Mouse (Mus musculus) lung, postnatal 0 days (tissue): ENCODE measurements around the gene Lsp1. TPM values are rescaled to one million over a fixed set of nuclear protein-coding genes. Genes with fewer than 3 reads are reported as not detected.

Source experiments
- ATAC-seq: fragments of 200-750 bp; cut with Nextera tagmentation; 2 replicates; pipeline ENCODE4 v1.8.0; 2017; ENCODE audit warnings: moderate library complexity
- DNase-seq: peaks from one replicate; pipeline ENCODE4 v3.0.0-alpha.2; 2016; ENCODE audit warnings: low spot score
- H3K27ac ChIP-seq: fragments of 300-500 bp; sonication (generic); 2 replicates; pipeline ENCODE4 v1.5.1; 2014; ENCODE audit warnings: antibody characterized with exemption, mild to moderate bottlenecking, low read length, mixed read lengths
- H3K27me3 ChIP-seq: fragments of 300-500 bp; sonication (generic); replicated peaks from 2 replicates; pipeline ENCODE4 v1.6.1; 2014; ENCODE audit warnings: low read length, mixed read lengths; ENCODE audit not compliant: insufficient read depth
- H3K36me3 ChIP-seq: fragments of 300-500 bp; sonication (generic); 2 replicates; pipeline ENCODE4 v1.6.1; 2014; ENCODE audit warnings: low read length, mixed read lengths; ENCODE audit not compliant: insufficient read depth
- H3K4me1 ChIP-seq: fragments of 300-500 bp; sonication (generic); 2 replicates; pipeline ENCODE4 v1.6.1; 2014; ENCODE audit warnings: antibody characterized with exemption, low read depth, low read length, mixed read lengths; ENCODE audit not compliant: insufficient read depth
- H3K4me2 ChIP-seq: fragments of 300-500 bp; sonication (generic); replicated peaks from 2 replicates; pipeline ENCODE4 v1.6.1; 2014; ENCODE audit warnings: low read depth, mild to moderate bottlenecking, low read length, moderate library complexity, mixed read lengths
- H3K4me3 ChIP-seq: fragments of 300-500 bp; sonication (generic); 2 replicates; pipeline ENCODE4 v1.5.1; 2014; ENCODE audit warnings: low read depth, low read length
- H3K9ac ChIP-seq: fragments of 300-500 bp; sonication (generic); replicated peaks from 2 replicates; pipeline ENCODE4 v1.6.1; 2014; ENCODE audit warnings: low read depth, mild to moderate bottlenecking
- H3K9me3 ChIP-seq: fragments of 300-500 bp; sonication (generic); 2 replicates; pipeline ENCODE4 v1.6.1; 2016; ENCODE audit warnings: low read length, mixed read lengths
- CTCF ChIP-seq: IDR thresholded peaks from 2 replicates; pipeline ENCODE4 v1.5.1; 2016; ENCODE audit warnings: antibody characterized with exemption, mild to moderate bottlenecking
- EP300 ChIP-seq: IDR thresholded peaks from 2 replicates; pipeline ENCODE4 v1.6.1; 2016; ENCODE audit warnings: antibody characterized with exemption, mild to moderate bottlenecking, control low read depth
- WGBS: fragments of 180-500 bp; shearing (Covaris S2); extraction: QIAGEN DNeasy Blood & Tissue Kit; methylation state at CpG from one replicate; pipeline ENCODE4 v1.1.7; 2014; 5-methylcytosine and 5-hydroxymethylcytosine counted together
- polyA plus RNA-seq: library from polyadenylated mRNA; unstranded; fragments of >200 nt; fragmentation: Nextera tagmentation; extraction: Ambion mirVana; gene quantifications from 2 replicates; pipeline ENCODE4 v1.2.1, GENCODE M21; 2015

Gene Lsp1
- polyA plus RNA-seq, 1 experiment from 2014 or later: 92.3 TPM

DNA sequence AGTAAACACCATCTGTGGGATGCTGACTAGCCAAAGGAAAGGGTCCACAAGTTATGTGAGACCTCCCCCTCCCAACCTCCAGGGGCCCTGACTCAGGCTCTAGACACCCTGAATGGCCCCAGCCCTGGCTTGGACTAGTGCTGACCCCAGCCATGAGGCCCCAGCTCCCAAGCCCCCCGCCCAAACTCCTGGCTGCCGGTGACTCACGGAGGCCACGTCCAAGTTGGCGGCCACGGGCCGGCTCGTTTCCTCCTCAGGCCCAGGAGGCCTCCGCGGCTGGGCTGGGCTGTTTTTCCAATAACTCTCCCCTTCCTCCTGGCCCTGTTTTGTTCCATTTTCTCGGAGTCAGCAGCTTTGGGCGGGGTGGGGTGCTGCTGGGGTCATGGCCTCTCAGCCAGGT is 24.2 kb downstream of the Lsp1 start:
- no peak overlapping the region for H3K4me3 ChIP-seq
- no peak overlapping the region for H3K4me2 ChIP-seq
- H3K27ac ChIP-seq: no peak overlapping the region
- H3K9me3 ChIP-seq: no peaks in the 10 kb centered on the region
- ATAC-seq (no peak), DNase-seq (no peak)
- TF ChIP-seq CTCF (no peak), EP300 (no peak)
- WGBS: 73% methylated on average over 12 of the region's 12 CpGs
- peaks cover 8% of the 10 kb centered on the region; the same call in 1 of the 2 replicates for H3K4me1 ChIP-seq
- no peaks in the 10 kb centered on the region for H3K27me3 ChIP-seq
- no peaks in the 10 kb centered on the region for H3K36me3 ChIP-seq
- no peak overlapping the region for H3K9ac ChIP-seq

DNA sequence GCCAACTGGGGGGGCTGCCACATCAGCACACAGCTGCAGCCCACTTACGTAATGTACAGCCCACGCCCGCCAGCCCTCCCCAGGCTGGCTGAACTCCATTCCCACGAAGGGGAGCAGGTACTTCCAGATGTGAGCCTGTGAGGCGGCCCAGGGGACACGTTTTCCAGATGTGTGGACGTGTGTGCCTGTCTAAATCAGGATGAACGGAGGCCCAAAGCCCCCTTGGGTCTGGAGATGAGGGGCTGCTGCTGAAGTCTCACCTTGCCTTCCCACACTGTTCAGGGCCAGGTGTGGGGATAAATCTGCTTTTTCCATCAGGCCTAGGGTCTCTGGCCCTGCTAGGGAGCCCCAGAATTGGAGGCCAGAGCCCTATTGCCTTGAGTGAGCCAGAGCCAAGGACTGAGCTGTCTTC is 26.1 kb downstream of the Lsp1 start:
- no peak for ATAC-seq
- H3K27me3 ChIP-seq: no peaks in the 10 kb centered on the region
- no peak overlapping the region for H3K4me3 ChIP-seq
- H3K27ac ChIP-seq: no peak overlapping the region
- no peak overlapping the region for H3K4me2 ChIP-seq
- 74% methylated on average over 7 of the region's 8 CpGs for WGBS
- H3K36me3 ChIP-seq: no peaks in the 10 kb centered on the region
- TF ChIP-seq EP300 (no peak), CTCF (no peak)
- peaks cover under 1% of the 10 kb centered on the region; the same call in 1 of the 2 replicates for H3K4me1 ChIP-seq
- no peak for DNase-seq
- no peak overlapping the region for H3K9ac ChIP-seq
- H3K9me3 ChIP-seq: no peaks in the 10 kb centered on the region

DNA sequence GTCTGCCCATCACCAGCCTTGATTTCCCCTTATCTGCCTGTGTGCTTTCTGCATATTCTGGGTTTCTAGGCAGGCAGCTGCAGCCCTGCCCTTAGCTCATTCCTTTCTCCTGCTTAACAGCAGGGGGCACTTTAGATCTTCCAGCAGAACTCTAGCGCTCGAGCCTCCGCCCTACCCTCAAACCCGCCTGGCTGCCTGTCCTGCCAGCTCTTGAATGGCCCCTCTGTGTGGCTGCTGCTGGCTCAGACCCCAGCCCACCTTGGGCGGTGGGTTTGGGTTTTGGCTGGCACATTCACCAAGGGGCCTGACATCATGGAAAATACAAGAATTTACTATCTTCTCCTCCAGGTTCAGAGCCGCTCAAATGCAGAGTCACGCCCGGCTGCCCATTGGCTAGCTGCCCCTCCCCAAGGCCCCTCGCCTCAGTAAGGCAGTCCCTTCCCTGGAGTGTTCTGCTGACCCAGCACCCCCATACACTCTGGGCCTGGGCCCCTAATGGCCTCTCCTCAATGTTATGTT is 26.8 kb downstream of the Lsp1 start:
- Histone ChIP-seq H3K9me3 (no peaks in the 10 kb centered on the region), H3K9ac (no peak overlapping the region), H3K27ac (no peak overlapping the region), H3K4me2 (no peak overlapping the region), H3K27me3 (no peaks in the 10 kb centered on the region), H3K36me3 (no peaks in the 10 kb centered on the region), H3K4me1 (no peaks in the 10 kb centered on the region), H3K4me3 (no peak overlapping the region)
- WGBS: 24% methylated on average over 9 of the region's 9 CpGs
- TF ChIP-seq EP300 (no peak), CTCF (peak; percentile 78)
- ATAC-seq (peak; percentile 53), DNase-seq (peak; percentile 84)

DNA sequence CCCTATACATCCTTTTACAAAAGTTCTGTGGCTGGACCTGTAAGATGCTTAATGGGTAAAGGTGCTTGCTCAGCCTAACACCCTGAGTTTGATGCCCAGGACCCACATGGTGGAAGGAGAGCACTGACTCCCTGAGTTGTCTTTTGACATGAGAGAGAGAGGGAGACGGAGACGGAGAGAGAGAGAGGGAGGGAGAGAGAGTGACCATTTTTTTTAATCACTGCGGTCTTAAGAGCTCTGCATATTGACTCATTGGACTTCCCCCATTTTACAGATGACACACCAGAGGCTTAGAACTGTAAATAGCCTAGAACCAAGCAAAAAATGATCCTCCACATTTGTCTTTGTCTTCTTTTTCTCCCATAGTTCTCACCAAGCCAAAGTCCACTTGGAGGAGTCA is 27.4 kb downstream of the Lsp1 start:
- Histone ChIP-seq H3K9ac (no peak overlapping the region), H3K9me3 (no peaks in the 10 kb centered on the region), H3K4me1 (no peaks in the 10 kb centered on the region), H3K27me3 (no peaks in the 10 kb centered on the region), H3K27ac (no peak overlapping the region), H3K4me2 (no peak overlapping the region), H3K36me3 (no peaks in the 10 kb centered on the region), H3K4me3 (no peak overlapping the region)
- 76% methylated on average over 3 of the region's 3 CpGs for WGBS
- DNase-seq: no peak
- no peak for ATAC-seq
- TF ChIP-seq CTCF: no peak
- no peak for TF ChIP-seq EP300

DNA sequence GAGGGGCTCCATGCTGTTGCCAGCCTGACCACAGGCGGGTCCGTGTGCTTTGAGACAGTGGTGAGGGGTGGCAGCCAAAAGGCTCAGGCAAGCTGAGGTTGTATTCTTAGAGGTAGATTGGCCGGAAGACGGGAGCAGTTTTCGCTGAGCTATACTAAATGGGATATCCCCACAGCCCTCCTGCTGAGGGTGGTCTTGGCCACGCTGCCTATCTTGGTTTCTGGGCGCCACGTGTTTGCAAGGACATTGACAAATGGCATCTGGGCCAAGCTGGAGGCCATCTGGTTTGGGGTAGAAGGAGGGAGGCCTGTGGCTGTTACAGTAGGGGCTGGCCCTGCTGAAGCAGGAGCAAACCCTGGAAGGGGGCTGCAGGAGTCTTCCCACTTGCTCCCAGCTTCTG is 32.9 kb downstream of the Lsp1 start:
- H3K4me1 ChIP-seq: no peaks in the 10 kb centered on the region
- H3K27me3 ChIP-seq: no peaks in the 10 kb centered on the region
- H3K9ac ChIP-seq: no peak overlapping the region
- H3K27ac ChIP-seq: no peak overlapping the region
- 67% methylated on average over 8 of the region's 8 CpGs for WGBS
- H3K36me3 ChIP-seq: no peaks in the 10 kb centered on the region
- TF ChIP-seq EP300 (no peak), CTCF (no peak)
- ATAC-seq (no peak), DNase-seq (no peak)
- no peak overlapping the region for H3K4me3 ChIP-seq
- no peak overlapping the region for H3K4me2 ChIP-seq
- H3K9me3 ChIP-seq: no peaks in the 10 kb centered on the region

DNA sequence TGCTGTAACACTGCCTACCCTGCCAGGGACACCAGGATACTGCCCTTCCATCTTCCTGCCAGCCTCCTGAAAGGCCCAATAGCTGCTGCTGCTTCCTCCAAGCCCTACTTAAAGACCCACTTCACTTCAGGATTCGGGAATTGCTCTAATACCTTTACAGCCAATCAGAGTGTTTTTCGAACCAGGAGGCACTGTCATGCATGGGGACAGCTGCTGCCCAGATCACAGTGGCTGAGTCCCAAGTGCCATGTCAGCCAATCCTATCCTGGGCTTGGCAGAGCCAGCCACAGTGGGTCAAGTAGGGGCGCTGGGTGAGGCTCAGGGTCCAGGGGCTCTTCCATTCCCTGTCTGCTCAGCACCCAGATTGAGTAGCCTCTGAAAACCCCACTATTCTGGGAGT is 35.5 kb downstream of the Lsp1 start:
- Histone ChIP-seq H3K27ac (no peak overlapping the region), H3K36me3 (no peaks in the 10 kb centered on the region), H3K4me1 (no peaks in the 10 kb centered on the region), H3K9ac (no peak overlapping the region), H3K27me3 (no peaks in the 10 kb centered on the region), H3K4me3 (no peak overlapping the region), H3K4me2 (no peak overlapping the region), H3K9me3 (no peaks in the 10 kb centered on the region)
- WGBS: 84% methylated on average over 3 of the region's 3 CpGs
- no peak for DNase-seq
- no peak for ATAC-seq
- TF ChIP-seq EP300: no peak
- TF ChIP-seq CTCF: no peak

DNA sequence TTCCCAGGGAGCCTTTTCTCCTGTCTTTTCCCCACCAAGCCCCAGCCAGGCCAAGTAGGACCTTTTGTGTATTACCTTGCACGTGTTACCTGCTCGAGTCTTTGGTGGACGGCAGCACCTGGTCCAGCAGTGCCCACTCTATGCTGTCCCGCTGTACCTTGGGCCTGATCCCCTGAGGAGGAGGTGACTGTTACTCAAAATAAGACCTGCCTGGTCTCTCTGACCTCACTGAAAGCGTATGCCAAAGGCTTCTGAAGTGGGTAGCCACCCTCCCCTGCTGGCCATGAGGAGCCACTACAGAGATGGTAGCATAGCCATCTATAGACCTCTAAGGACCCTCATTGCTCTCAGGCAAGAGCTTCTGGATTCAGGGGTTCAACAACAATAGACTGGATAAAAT is 36.2 kb downstream of the Lsp1 start:
- no peak overlapping the region for H3K4me3 ChIP-seq
- no peaks in the 10 kb centered on the region for H3K27me3 ChIP-seq
- no peaks in the 10 kb centered on the region for H3K9me3 ChIP-seq
- H3K27ac ChIP-seq: no peak overlapping the region
- H3K4me1 ChIP-seq: no peaks in the 10 kb centered on the region
- no peak overlapping the region for H3K9ac ChIP-seq
- DNase-seq (no peak), ATAC-seq (peak; percentile 20; the same call in 1 of the 2 replicates)
- no peaks in the 10 kb centered on the region for H3K36me3 ChIP-seq
- TF ChIP-seq CTCF (peak; percentile 62), EP300 (no peak)
- H3K4me2 ChIP-seq: no peak overlapping the region
- 81% methylated on average over 5 of the region's 5 CpGs for WGBS
